Mouse (Mus musculus) intestine, postnatal 0 days (tissue): Measurements from ENCODE around the gene Tomm40. TPM values are rescaled to one million over a fixed set of nuclear protein-coding genes. Genes with fewer than 3 reads are reported as not detected.
A peak's percentile ranks its signal among the peaks of the same experiment; 100 is the strongest.

ENCODE experiments used
- ATAC-seq: fragments of 200-750 bp; cut with Nextera tagmentation; 2 replicates; pipeline ENCODE4 v1.8.0; 2017; ENCODE audit warnings: mild to moderate bottlenecking, moderate TSS enrichment, moderate library complexity
- H3K27ac ChIP-seq: fragments of 300-500 bp; sonication (generic); 2 replicates; pipeline ENCODE4 v1.5.1; 2014; ENCODE audit warnings: mild to moderate bottlenecking, low read depth, low read length, moderate library complexity
- H3K27me3 ChIP-seq: fragments of 300-500 bp; sonication (generic); replicated peaks from 2 replicates; pipeline ENCODE4 v1.6.1; 2014; ENCODE audit warnings: low read length, mixed read lengths; ENCODE audit not compliant: control insufficient read depth, insufficient read depth
- H3K36me3 ChIP-seq: fragments of 300-500 bp; sonication (generic); 2 replicates; pipeline ENCODE4 v1.6.1; 2014; ENCODE audit warnings: mild to moderate bottlenecking, moderate library complexity; ENCODE audit not compliant: control insufficient read depth, insufficient read depth
- H3K4me1 ChIP-seq: fragments of 300-500 bp; sonication (generic); replicated peaks from 2 replicates; pipeline ENCODE4 v1.6.1; 2014; ENCODE audit warnings: antibody characterized with exemption, low read length, mixed read lengths; ENCODE audit not compliant: control insufficient read depth, insufficient read depth
- H3K4me2 ChIP-seq: fragments of 300-500 bp; sonication (generic); replicated peaks from 2 replicates; pipeline ENCODE4 v1.6.1; 2014; ENCODE audit warnings: low read depth, mild to moderate bottlenecking, moderate library complexity
- H3K4me3 ChIP-seq: fragments of 300-500 bp; sonication (generic); 2 replicates; pipeline ENCODE4 v1.5.1; 2014; ENCODE audit warnings: low read depth, low read length
- H3K9ac ChIP-seq: fragments of 300-500 bp; sonication (generic); 2 replicates; pipeline ENCODE4 v1.6.1; 2014; ENCODE audit warnings: mild to moderate bottlenecking, low read depth, low read length
- H3K9me3 ChIP-seq: fragments of 300-500 bp; sonication (generic); 2 replicates; pipeline ENCODE4 v1.6.1; 2016; ENCODE audit warnings: mixed run types; ENCODE audit not compliant: control insufficient read depth
- CTCF ChIP-seq: sonication (generic); IDR thresholded peaks from 2 replicates; pipeline ENCODE4 v1.5.1; 2016; ENCODE audit warnings: low read depth, mild to moderate bottlenecking, control low read depth, antibody characterized with exemption, moderate library complexity
- WGBS: fragments of 180-500 bp; shearing (Covaris S2); extraction: QIAGEN DNeasy Blood & Tissue Kit; methylation state at CpG from one replicate; pipeline ENCODE4 v1.1.7; 2014; 5-methylcytosine and 5-hydroxymethylcytosine counted together
- polyA plus RNA-seq: library from polyadenylated mRNA; unstranded; fragments of >200 nt; fragmentation: Nextera tagmentation; extraction: Ambion mirVana; gene quantifications from 2 replicates; pipeline ENCODE4 v1.2.1, GENCODE M21; 2015

The Tomm40 gene
- polyA plus RNA-seq, 1 experiment from 2014 or later: 85.5 TPM

DNA sequence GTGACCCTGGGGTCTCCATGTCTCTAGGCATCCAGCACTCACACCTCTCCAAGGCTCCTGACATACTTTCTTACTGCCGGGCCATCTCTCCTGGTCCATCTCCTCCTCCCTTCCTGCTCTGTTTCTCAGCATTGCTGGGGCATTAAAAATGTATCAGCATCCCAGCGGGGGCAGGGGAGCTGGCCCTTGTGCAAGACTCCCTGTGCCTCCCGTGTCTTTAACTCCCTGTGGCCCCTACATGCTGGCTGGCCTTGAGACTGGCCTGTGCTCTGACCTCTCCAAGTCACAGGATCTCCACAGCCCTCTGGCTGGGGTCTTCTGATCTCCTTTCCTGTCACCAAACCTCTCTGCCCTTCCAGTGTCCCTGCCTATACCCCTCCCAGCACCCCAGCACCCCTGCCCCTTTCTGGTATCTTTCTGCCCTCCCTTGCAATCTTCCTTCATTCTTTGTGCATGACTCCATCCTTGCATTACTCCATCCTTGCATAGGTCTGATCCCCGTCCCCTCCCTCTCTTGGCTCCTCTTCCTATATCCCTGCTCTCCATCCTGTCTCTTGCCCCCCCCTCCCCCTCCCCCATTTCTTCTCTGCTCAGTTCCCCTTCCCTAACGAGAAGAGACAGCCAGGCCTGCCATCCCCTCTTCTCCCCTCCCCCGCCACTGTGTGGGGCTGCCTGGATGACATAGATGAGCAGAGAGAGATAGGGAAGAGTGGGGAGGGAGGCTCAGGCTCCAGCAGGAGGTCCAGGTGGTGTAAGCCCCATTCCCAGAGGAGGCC, 31.4 kb upstream of the Tomm40 start:
- H3K4me2 ChIP-seq: peak overlapping the region; percentile 86
- H3K9ac ChIP-seq: no peak overlapping the region
- H3K4me3 ChIP-seq: peak overlapping the region; percentile 90
- H3K4me1 ChIP-seq: peaks cover 17% of the 10 kb centered on the region; the same call in 1 of the 2 replicates
- H3K27me3 ChIP-seq: no peaks in the 10 kb centered on the region
- H3K36me3 ChIP-seq: peaks cover 24% of the 10 kb centered on the region; the same call in 1 of the 2 replicates
- no peaks in the 10 kb centered on the region for H3K9me3 ChIP-seq
- TF ChIP-seq CTCF: no peak
- 31% methylated on average over 6 of the region's 6 CpGs for whole genome bisulfite sequencing
- peak overlapping the region; percentile 94; the same call in 1 of the 2 replicates for H3K27ac ChIP-seq
- ATAC-seq: no peak

DNA sequence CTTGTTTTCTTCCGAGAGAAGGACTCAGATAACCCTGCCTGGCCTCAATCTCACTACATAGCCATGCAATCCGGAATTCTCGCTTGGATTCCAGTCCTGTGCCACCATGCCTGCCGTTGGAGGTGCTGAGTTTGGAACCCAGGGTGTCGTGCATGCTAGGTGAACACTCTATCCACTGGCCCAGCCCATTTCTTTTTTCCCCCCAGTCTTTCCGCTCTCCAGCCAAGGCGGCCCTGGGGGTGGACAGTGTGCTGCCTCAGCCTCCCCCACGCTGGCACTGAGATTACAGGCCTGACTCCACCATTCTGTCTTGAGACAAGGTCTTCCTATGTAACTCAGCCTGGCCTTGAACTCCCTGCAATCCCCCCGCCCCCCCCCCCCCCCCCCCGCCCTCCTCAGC, 30.7 kb upstream of the Tomm40 start:
- no peak overlapping the region for H3K9ac ChIP-seq
- H3K36me3 ChIP-seq: peaks cover 24% of the 10 kb centered on the region; the same call in 1 of the 2 replicates
- no peak overlapping the region for H3K4me3 ChIP-seq
- ATAC-seq: no peak
- no peak for TF ChIP-seq CTCF
- H3K4me1 ChIP-seq: peaks cover 16% of the 10 kb centered on the region; the same call in 1 of the 2 replicates
- no peak overlapping the region for H3K27ac ChIP-seq
- H3K9me3 ChIP-seq: no peaks in the 10 kb centered on the region
- 71% methylated on average over 8 of the region's 10 CpGs for WGBS
- no peaks in the 10 kb centered on the region for H3K27me3 ChIP-seq
- H3K4me2 ChIP-seq: no peak overlapping the region

DNA sequence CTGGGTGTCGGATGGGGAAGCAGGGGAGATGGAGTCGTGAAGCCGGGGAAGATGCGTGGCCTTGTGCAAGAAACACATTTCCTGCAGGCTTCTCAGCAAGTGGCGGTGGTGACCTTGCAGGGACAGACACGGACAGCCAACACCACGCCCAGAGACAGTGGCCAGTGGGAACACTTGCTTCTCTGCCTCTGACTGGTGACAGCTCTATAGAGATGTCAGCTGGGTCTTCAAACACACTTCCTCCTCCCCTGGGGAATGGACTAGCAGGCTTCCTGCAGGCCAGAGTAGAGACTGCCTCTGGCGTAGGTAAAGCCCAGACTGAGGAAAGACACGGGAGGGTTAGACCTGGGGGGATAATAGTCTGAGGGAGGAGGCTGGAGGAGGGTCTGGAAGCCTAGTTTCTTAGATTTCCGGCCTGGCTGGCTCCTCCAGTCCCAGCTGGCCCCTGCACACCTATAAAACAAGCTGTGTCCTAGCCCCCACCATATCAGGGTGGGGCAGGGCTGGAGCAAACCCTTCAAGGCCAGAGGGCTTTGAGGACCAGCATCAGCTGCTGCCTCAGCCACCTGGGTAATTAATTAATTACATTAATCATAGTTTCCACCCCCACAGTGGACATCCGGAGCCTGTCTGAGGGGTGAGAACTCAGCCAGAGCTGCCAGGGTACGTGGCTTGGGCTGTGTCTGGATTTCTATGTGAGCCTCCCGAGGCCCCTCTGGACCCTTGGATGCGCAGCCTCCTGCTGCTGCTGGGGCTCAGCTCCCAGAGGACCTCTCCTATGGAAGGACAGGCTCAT, 29.6 kb upstream of the Tomm40 start:
- Histone ChIP-seq H3K4me1 (peaks cover 10% of the 10 kb centered on the region; the same call in 1 of the 2 replicates), H3K9ac (no peak overlapping the region), H3K36me3 (peaks cover 34% of the 10 kb centered on the region; the same call in 1 of the 2 replicates), H3K27ac (peak overlapping the region; percentile 50), H3K27me3 (no peaks in the 10 kb centered on the region), H3K4me3 (no peak overlapping the region), H3K9me3 (no peaks in the 10 kb centered on the region), H3K4me2 (peak overlapping the region; percentile 13; the same call in 1 of the 2 replicates)
- ATAC-seq: no peak
- no peak for TF ChIP-seq CTCF
- 47% methylated on average over 14 of the region's 14 CpGs for whole genome bisulfite sequencing

DNA sequence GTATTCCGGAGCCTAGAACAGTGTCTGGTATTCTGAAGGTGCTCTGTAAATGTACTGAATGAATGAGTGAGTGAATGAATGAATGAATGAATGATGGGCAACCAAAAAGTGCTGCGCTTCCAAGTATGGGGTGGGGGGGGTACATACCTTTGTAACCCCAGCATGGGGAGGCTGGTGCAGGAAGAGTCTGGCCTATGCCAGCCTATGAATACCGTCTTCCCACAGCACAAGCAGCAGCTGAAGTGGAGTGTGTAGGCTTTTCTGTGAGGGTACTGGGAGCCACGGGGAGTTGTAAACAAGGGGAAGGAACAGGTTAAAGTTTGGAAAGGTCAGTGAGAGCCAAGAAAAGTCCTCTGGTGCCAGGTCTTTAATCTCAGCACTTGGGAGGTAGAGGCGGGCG, 28.6 kb upstream of the Tomm40 start:
- Histone ChIP-seq H3K9ac (no peak overlapping the region), H3K4me2 (no peak overlapping the region), H3K27ac (no peak overlapping the region), H3K36me3 (peaks cover 35% of the 10 kb centered on the region; the same call in 1 of the 2 replicates), H3K9me3 (no peaks in the 10 kb centered on the region), H3K4me3 (no peak overlapping the region), H3K4me1 (peaks cover 10% of the 10 kb centered on the region; the same call in 1 of the 2 replicates), H3K27me3 (no peaks in the 10 kb centered on the region)
- no peak for ATAC-seq
- TF ChIP-seq CTCF: no peak
- 78% methylated on average over 6 of the region's 6 CpGs for WGBS

DNA sequence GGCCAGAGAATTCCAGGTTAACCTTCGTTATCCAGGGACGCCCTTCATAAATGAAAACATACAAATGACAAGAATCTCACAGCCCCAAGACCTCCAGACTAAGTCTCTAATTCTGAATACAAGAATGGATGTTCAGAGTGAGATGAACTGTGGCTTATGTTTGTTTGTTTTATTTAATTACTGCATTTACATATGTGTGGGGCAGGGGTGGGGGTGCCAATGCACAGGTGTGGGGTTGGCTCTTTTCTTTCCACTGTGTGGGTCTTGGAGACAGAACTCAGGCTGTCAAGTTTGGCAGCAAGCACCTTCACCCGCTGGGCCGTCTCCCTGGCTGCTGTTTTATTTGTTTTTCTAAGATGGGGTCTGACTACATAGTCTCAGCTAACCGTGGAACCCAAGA, 27.2 kb upstream of the Tomm40 start:
- Histone ChIP-seq H3K4me3 (no peak overlapping the region), H3K4me1 (peaks cover 10% of the 10 kb centered on the region; the same call in 1 of the 2 replicates), H3K9me3 (no peaks in the 10 kb centered on the region), H3K27me3 (no peaks in the 10 kb centered on the region), H3K36me3 (peaks cover 44% of the 10 kb centered on the region), H3K9ac (no peak overlapping the region), H3K27ac (no peak overlapping the region), H3K4me2 (no peak overlapping the region)
- TF ChIP-seq CTCF: no peak
- no peak for ATAC-seq
- 44% methylated on average over 5 of the region's 5 CpGs for WGBS
